Mouse (Mus musculus) midbrain, embryonic 16.5 days (tissue): ENCODE data around the gene Map7. TPM values are rescaled to one million over a fixed set of nuclear protein-coding genes. Genes with fewer than 3 reads are reported as not detected.

Source experiments
- ATAC-seq: fragments of 200-750 bp; cut with Nextera tagmentation; 2 replicates; pipeline ENCODE4 v1.8.0; 2017; ENCODE audit warnings: moderate TSS enrichment
- H3K27ac ChIP-seq: fragments of 300-500 bp; sonication (generic); 2 replicates; pipeline ENCODE4 v1.5.1; 2014; ENCODE audit warnings: mild to moderate bottlenecking, low read length, mixed read lengths
- H3K27me3 ChIP-seq: fragments of 300-500 bp; sonication (generic); 2 replicates; pipeline ENCODE4 v1.6.1; 2014; ENCODE audit warnings: low read depth, low read length, mixed read lengths; ENCODE audit not compliant: control insufficient read depth, insufficient read depth
- H3K36me3 ChIP-seq: fragments of 300-500 bp; sonication (generic); 2 replicates; pipeline ENCODE4 v1.6.1; 2014; ENCODE audit warnings: mild to moderate bottlenecking, low read length, moderate library complexity, mixed read lengths; ENCODE audit not compliant: control insufficient read depth, insufficient read depth
- H3K4me1 ChIP-seq: fragments of 300-500 bp; sonication (generic); 2 replicates; pipeline ENCODE4 v1.6.1; 2014; ENCODE audit warnings: mild to moderate bottlenecking, low read length, mixed read lengths; ENCODE audit not compliant: control insufficient read depth, insufficient read depth
- H3K4me2 ChIP-seq: fragments of 300-500 bp; sonication (generic); 2 replicates; pipeline ENCODE4 v1.6.1; 2014; ENCODE audit warnings: mild to moderate bottlenecking, low read length, mixed read lengths
- H3K4me3 ChIP-seq: fragments of 300-500 bp; sonication (generic); 2 replicates; pipeline ENCODE4 v1.5.1; 2014; ENCODE audit warnings: low read depth, mild to moderate bottlenecking, low read length, moderate library complexity, mixed read lengths
- H3K9ac ChIP-seq: fragments of 300-500 bp; sonication (generic); 2 replicates; pipeline ENCODE4 v1.6.1; 2014; ENCODE audit warnings: low read depth, low read length, mixed read lengths
- H3K9me3 ChIP-seq: fragments of 300-500 bp; sonication (generic); replicated peaks from 2 replicates; pipeline ENCODE4 v1.6.1; 2014; ENCODE audit warnings: mild to moderate bottlenecking, low read length, mixed read lengths; ENCODE audit not compliant: control insufficient read depth, poor library complexity, severe bottlenecking
- WGBS: fragments of 180-500 bp; shearing (Covaris S2); extraction: QIAGEN DNeasy Blood & Tissue Kit; methylation state at CpG from one replicate; pipeline ENCODE4 v1.1.7; 2014; 5-methylcytosine and 5-hydroxymethylcytosine counted together
- polyA plus RNA-seq: library from polyadenylated mRNA; unstranded; fragments of >200 nt; fragmentation: Nextera tagmentation; extraction: Ambion mirVana; gene quantifications from 2 replicates; pipeline ENCODE4 v1.2.1, GENCODE M21; 2015

The Map7 gene
- polyA plus RNA-seq, 1 experiment from 2014 or later, result 8.5 TPM

- no peaks in the 10 kb centered on the region for H3K36me3 ChIP-seq
- H3K9me3 ChIP-seq, result no peaks in the 10 kb centered on the region
- H3K4me2 ChIP-seq, result no peak overlapping the region
- H3K27me3 ChIP-seq, result no peaks in the 10 kb centered on the region
- no peak overlapping the region for H3K27ac ChIP-seq
- H3K4me1 ChIP-seq, result no peaks in the 10 kb centered on the region
- no peak for ATAC-seq
- no peak overlapping the region for H3K9ac ChIP-seq
- WGBS, result 92% methylated on average over 11 of the region's 11 CpGs
- no peak overlapping the region for H3K4me3 ChIP-seq
Measured at GRCm38 (mm10) chr10:20245082-20245481, 96.8 kb downstream of the Map7 start.

DNA sequence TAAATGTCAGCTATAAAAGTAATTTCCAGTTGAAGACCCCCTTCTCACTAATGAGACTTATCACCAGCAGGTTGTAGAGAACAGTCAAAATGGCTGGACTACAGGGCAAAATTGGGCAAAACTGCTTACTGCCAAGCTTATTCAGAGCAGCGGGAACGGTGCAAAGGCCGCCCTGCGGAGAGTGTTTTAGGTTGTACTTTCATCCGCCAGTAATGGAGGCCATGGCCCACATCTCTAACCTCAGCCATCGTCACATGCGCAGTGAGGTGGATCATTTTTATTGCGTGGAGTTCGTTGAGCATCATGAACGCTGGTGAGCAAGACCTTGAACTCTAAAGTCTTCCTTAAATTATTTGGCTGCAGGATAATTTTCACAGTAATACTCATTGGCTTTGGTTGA is 100.8 kb downstream of the Map7 start:
- Histone ChIP-seq H3K9me3 (no peaks in the 10 kb centered on the region), H3K36me3 (no peaks in the 10 kb centered on the region), H3K4me1 (no peaks in the 10 kb centered on the region), H3K27me3 (no peaks in the 10 kb centered on the region), H3K4me3 (no peak overlapping the region), H3K27ac (no peak overlapping the region), H3K9ac (no peak overlapping the region), H3K4me2 (no peak overlapping the region)
- 94% methylated on average over 10 of the region's 10 CpGs for WGBS
- ATAC-seq, result no peak

DNA sequence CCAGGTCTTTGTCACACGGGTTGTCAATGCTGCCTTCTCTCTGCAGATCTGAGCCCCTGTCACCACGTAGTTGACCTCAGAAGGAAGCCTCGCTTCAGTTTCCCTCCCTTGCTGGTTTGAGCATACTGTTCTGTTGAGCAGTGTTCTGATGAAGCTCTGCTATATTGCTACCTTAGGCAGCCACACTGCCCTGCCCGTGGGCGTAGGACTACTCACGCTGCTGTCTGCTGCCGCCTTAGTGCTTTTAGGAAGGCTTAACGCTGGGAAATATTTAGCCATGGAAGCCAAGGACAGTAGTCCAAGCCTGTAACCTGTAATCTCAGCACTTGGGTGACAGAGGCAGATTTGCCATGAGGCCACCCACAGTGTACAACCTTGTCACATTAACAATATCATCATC is 107.3 kb downstream of the Map7 start:
- H3K4me1 ChIP-seq, result no peaks in the 10 kb centered on the region
- H3K9ac ChIP-seq, result no peak overlapping the region
- no peaks in the 10 kb centered on the region for H3K36me3 ChIP-seq
- ATAC-seq, result no peak
- no peak overlapping the region for H3K4me3 ChIP-seq
- no peak overlapping the region for H3K4me2 ChIP-seq
- no peaks in the 10 kb centered on the region for H3K27me3 ChIP-seq
- 94% methylated on average over 8 of the region's 8 CpGs for WGBS
- no peak overlapping the region for H3K27ac ChIP-seq
- no peaks in the 10 kb centered on the region for H3K9me3 ChIP-seq

DNA sequence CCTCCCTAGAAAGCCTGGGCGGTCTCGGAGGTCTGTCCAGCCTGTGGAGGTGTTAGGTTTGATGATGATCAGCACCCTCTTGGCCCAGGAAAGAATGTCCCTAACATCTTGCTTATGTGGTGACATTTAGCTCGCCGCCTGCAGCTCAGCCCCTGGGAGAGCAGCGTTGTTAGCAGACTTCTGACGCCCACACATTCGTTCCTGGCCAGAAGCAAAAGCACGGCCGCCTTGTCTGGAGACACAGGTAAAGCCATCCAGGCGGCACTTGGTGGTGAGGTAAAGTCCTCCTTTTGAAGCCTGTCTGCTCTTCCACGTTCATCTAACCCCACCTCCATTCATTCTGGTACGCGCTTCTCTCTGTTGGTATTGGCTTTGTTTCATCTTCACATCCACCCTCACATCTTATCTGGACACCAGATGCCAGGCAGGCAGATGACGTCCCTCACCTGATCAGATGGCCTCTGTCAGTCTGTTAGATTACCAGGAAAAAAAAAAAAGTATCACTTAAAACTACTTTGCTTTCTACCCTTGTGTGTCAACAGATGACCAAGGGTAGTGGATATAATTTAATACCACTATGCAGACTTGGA is 108.9 kb downstream of the Map7 start:
- Histone ChIP-seq H3K27me3 (no peaks in the 10 kb centered on the region), H3K36me3 (no peaks in the 10 kb centered on the region), H3K4me2 (no peak overlapping the region), H3K4me1 (no peaks in the 10 kb centered on the region), H3K9me3 (no peaks in the 10 kb centered on the region), H3K4me3 (no peak overlapping the region), H3K9ac (no peak overlapping the region), H3K27ac (no peak overlapping the region)
- ATAC-seq, result no peak
- 91% methylated on average over 14 of the region's 14 CpGs for WGBS

DNA sequence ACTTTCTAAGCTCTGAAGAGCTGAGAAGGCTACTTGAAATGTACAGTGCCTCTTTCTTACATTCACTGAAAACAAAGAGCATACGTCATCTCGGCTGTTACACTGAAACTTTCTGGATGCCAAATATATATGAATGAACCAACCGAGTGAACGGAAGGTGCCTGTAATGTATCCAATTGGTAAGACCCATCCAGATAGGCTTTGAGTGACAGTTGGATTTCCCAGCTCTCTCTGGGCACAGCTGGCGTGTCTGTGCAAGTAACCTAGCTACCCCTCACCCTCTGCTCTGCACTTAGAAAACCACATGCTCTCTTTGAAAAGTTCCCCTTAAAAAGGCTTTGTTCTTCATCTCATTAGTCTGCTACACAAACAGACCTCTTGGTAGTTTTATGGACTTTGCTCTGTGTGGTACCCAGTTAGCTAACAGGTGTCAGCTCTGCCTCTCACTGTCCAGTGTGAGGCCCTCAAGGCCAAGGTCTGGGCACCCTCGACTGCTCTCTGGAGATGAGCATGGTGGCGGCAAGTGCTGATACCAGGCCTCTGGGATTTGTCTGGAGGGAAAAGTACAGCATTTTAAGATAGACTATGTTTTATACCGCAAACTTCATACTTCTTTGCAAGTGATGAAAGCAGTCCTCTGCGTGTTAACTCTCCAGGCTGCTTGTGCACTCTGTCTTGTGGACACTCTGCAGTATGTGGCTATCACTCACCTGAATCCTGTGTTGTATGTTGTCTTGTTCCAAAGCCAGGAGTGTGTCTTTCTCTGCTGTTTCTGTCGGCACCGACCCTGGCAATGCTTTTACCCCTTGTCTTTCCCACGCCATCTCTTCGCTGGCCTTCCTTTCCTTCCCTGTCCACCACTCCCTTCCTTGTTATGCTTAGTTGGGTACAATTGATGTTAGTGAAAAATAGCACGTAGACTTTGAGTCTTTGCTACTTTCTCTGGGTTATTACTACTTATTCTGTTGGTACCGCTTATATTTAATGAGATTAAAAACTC is 109.8 kb downstream of the Map7 start:
- no peaks in the 10 kb centered on the region for H3K9me3 ChIP-seq
- no peaks in the 10 kb centered on the region for H3K36me3 ChIP-seq
- no peaks in the 10 kb centered on the region for H3K4me1 ChIP-seq
- WGBS, result 90% methylated on average over 15 of the region's 15 CpGs
- H3K27ac ChIP-seq, result no peak overlapping the region
- H3K27me3 ChIP-seq, result no peaks in the 10 kb centered on the region
- no peak overlapping the region for H3K9ac ChIP-seq
- H3K4me2 ChIP-seq, result no peak overlapping the region
- no peak overlapping the region for H3K4me3 ChIP-seq
- no peak for ATAC-seq

DNA sequence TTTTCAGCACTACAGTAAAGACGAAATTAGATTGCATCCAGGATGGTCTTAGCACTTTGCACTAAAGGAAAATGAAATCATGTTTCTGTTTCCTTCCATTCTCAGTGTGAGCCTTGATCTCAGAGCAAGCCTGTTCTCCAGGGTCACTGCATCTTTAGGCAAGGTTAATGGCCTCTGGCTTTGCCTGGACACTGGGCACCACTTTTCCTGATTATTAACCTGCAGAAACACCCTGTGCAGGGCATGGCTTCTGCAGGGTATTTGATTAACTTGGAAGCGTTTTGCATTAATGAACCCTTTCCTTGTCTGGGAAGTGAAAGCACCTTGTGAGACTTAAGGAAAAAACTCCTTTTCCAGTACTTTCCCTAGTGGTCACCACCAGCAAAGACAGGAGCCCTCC is 111.2 kb downstream of the Map7 start:
- WGBS, result 75% methylated on average over 2 of the region's 2 CpGs
- H3K4me3 ChIP-seq, result no peak overlapping the region
- H3K27me3 ChIP-seq, result no peaks in the 10 kb centered on the region
- no peaks in the 10 kb centered on the region for H3K4me1 ChIP-seq
- H3K9me3 ChIP-seq, result no peaks in the 10 kb centered on the region
- H3K36me3 ChIP-seq, result no peaks in the 10 kb centered on the region
- H3K27ac ChIP-seq, result no peak overlapping the region
- H3K4me2 ChIP-seq, result no peak overlapping the region
- no peak overlapping the region for H3K9ac ChIP-seq
- no peak for ATAC-seq

DNA sequence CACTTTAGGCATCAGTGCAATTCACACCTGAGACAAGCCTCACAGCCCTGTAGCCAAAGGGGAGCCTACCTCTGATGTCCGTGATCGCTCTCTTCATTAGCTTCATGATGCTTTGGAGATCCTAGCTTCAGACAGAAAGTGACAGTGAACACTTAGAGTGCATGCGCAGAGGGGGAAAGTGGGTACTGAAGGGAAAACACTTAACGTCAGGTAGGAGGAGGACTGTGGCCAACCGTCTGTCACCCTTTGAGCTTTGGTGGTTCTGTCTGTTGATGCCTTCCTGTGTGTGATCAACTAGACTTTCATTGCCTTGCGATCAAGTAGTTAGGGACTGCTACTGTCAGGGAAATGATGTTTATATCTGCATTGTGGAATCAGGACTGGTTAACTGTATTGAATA is 114.6 kb downstream of the Map7 start:
- 94% methylated on average over 6 of the region's 6 CpGs for WGBS
- ATAC-seq, result no peak
- no peaks in the 10 kb centered on the region for H3K9me3 ChIP-seq
- H3K9ac ChIP-seq, result no peak overlapping the region
- no peaks in the 10 kb centered on the region for H3K36me3 ChIP-seq
- no peaks in the 10 kb centered on the region for H3K4me1 ChIP-seq
- no peak overlapping the region for H3K4me2 ChIP-seq
- no peak overlapping the region for H3K27ac ChIP-seq
- H3K4me3 ChIP-seq, result no peak overlapping the region
- H3K27me3 ChIP-seq, result no peaks in the 10 kb centered on the region

DNA sequence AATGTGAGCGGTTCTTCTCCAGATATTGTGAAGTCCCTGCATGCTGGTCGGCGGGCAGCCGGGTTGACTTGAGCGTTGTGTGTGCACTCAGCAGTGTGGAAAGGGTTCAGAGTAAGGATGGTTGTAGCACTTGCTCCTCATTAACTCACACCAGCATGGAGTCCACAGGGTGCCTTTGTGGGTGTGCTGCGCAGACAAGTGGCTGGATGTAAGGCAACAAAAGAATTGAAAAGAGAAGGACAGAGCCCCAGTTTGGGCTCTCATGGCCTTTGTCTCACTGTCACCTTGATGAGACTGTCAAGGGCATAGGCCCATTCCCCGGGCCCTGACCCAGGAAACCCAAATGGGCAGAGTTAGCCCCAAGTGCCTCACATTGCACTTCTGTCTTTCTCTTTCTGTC is 116.2 kb downstream of the Map7 start:
- Histone ChIP-seq H3K4me1 (no peaks in the 10 kb centered on the region), H3K9me3 (no peaks in the 10 kb centered on the region), H3K4me3 (no peak overlapping the region), H3K9ac (no peak overlapping the region), H3K4me2 (no peak overlapping the region), H3K27ac (no peak overlapping the region), H3K36me3 (no peaks in the 10 kb centered on the region), H3K27me3 (no peaks in the 10 kb centered on the region)
- 74% methylated on average over 7 of the region's 7 CpGs for WGBS
- ATAC-seq, result no peak

GRCm38 (mm10) chr10:20267032-20267431 is 118.8 kb downstream of the Map7 start:
- Histone ChIP-seq H3K27ac (no peak overlapping the region), H3K4me3 (no peak overlapping the region), H3K36me3 (no peaks in the 10 kb centered on the region), H3K9ac (no peak overlapping the region), H3K4me1 (no peaks in the 10 kb centered on the region), H3K9me3 (no peaks in the 10 kb centered on the region), H3K4me2 (no peak overlapping the region), H3K27me3 (no peaks in the 10 kb centered on the region)
- 79% methylated on average over 10 of the region's 10 CpGs for WGBS
- no peak for ATAC-seq
